Mouse (Mus musculus): Measurements from ENCODE around the gene Gas2l1. TPM values are rescaled to one million over a fixed set of nuclear protein-coding genes. Genes with fewer than 3 reads are reported as not detected.

Gas2l1 gene
- polyA plus RNA-seq, 1 experiment from 2014 or later = 14.1 TPM

DNA sequence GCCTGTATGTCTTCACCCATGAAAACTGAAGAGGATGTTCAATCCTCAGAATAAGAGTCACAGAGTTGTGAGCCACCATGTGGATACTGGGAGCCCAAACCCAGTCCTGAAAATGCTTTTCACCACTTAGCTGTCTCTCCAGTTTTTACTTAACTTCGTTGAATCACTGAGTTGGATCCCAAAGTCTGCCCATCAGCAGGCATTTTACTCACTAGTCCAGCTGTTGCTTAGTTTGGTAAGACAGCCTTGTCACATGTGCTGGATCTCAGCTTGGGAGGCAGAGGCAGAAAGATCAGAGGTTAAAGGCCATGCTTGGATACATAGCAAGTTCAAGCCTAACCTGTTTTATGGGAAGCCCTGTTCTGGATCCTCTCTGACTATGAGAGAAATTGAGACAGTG, 54.9 kb downstream of the Gas2l1 start:
- Histone ChIP-seq H3K27me3 (ENCODE audit: control insufficient read depth, insufficient read depth, low read length) (no peaks in the 10 kb centered on the region), H3K27ac (ENCODE audit: low read length) (no peak overlapping the region), H3K4me2 (ENCODE audit: low read depth, low read length) (no peak overlapping the region), H3K9me3 (replicated peaks; ENCODE audit: control insufficient read depth, low read length) (no peaks in the 10 kb centered on the region), H3K36me3 (ENCODE audit: control insufficient read depth, insufficient read depth, low read length) (0 out of 2 replicates have a peak, but pooled peaks cover 4% of the 10 kb centered on the region), H3K4me3 (replicated peaks; ENCODE audit: low read length) (no peak overlapping the region), H3K9ac (ENCODE audit: low read length) (no peak overlapping the region), H3K4me1 (ENCODE audit: control insufficient read depth, insufficient read depth, low read length) (peaks cover 7% of the 10 kb centered on the region; the same call in 1 of the 2 replicates)
- 84% methylated on average over 1 of the region's 1 CpGs for WGBS
- ATAC-seq (ENCODE audit: insufficient read depth, low FRiP score) = no peak

DNA sequence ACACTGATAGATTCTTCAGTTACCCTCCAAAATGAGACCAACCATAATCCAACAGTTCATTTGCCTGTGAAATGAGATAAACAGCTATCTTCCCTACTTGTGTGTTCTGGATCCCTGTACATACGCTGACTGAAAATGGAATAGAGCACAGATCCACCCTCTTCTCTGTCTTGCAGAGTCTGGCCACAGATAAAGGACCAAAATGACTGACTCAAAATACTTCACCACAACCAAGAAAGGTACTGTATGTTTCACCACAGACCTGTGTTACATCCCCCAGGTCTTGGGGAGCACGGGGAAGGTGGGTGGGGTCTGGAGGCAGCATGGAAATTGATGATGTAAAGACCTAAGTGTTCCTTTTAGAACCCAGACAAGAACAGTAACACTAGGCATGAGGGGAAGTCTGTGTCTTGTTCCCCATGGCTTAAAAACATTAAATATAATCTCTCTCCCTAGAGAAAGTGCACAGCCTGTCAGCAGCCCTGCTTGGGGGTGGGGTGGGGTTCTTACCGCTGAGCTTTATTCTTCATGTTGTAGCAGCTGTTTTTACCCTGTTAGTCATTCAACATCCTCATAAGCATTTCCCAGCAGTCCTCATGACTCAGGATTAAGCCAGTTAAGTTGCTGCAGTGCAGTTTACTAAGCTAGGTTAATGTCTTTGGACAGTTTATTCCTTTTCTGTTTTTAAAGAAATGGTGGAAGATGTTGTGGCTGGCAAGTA, 55.6 kb downstream of the Gas2l1 start:
- Histone ChIP-seq H3K9ac (ENCODE audit: low read length) (no peak overlapping the region), H3K4me1 (ENCODE audit: control insufficient read depth, insufficient read depth, low read length) (peaks cover 7% of the 10 kb centered on the region; the same call in 1 of the 2 replicates), H3K36me3 (ENCODE audit: control insufficient read depth, insufficient read depth, low read length) (0 out of 2 replicates have a peak, but pooled peaks cover 4% of the 10 kb centered on the region), H3K4me2 (ENCODE audit: low read depth, low read length) (no peak overlapping the region), H3K9me3 (replicated peaks; ENCODE audit: control insufficient read depth, low read length) (no peaks in the 10 kb centered on the region), H3K27ac (ENCODE audit: low read length) (no peak overlapping the region; the same call in 1 of the 2 replicates), H3K27me3 (ENCODE audit: control insufficient read depth, insufficient read depth, low read length) (no peaks in the 10 kb centered on the region), H3K4me3 (replicated peaks; ENCODE audit: low read length) (no peak overlapping the region)
- ATAC-seq (ENCODE audit: insufficient read depth, low FRiP score) = no peak
- WGBS = 61% methylated on average over 3 of the region's 3 CpGs

DNA sequence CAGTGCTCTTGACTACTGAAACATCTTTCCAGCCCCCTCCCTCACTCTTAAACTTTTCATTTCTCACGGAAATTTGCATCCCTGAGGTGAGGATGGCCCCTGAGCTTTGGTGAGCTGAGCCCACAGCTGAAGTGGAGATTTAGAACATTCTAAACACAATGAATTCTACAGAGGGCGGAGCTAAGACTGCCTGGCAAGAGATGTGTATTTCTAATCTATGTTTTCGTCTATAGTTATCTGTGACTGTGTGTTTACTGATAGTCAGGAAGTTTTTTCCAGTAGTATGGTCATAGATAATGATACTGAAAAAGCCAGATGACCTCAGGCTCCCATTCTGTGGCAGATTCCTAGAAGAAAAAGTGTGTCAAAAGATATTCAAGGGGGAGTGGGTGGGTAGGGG, 56.3 kb downstream of the Gas2l1 start:
- Histone ChIP-seq H3K36me3 (ENCODE audit: control insufficient read depth, insufficient read depth, low read length) (0 out of 2 replicates have a peak, but pooled peaks cover 4% of the 10 kb centered on the region), H3K27me3 (ENCODE audit: control insufficient read depth, insufficient read depth, low read length) (no peaks in the 10 kb centered on the region), H3K4me2 (ENCODE audit: low read depth, low read length) (no peak overlapping the region), H3K4me1 (ENCODE audit: control insufficient read depth, insufficient read depth, low read length) (peaks cover 7% of the 10 kb centered on the region; the same call in 1 of the 2 replicates), H3K27ac (ENCODE audit: low read length) (no peak overlapping the region), H3K9ac (ENCODE audit: low read length) (no peak overlapping the region), H3K4me3 (replicated peaks; ENCODE audit: low read length) (no peak overlapping the region), H3K9me3 (replicated peaks; ENCODE audit: control insufficient read depth, low read length) (no peaks in the 10 kb centered on the region)
- ATAC-seq (ENCODE audit: insufficient read depth, low FRiP score) = no peak
- 62% methylated on average over 3 of the region's 3 CpGs for WGBS

DNA sequence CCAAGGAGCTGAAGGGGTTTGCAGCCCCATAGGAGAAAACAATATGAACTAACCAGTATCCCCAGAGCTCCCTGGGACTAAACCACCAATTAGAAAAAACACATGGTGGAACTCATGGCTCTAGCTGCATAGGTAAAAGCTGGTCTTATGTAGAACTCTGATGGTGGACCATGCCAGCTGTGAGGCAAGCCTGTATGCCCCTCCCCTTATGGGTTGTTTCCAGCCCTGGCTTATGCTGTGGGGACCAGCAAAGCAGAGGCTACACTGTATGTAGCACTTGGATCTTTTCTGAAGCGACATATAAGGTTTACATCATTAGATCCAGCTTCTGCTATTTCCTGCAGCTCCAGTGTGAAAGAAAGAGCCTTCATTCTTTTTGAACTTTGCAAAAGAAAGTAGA, 57.9 kb downstream of the Gas2l1 start:
- H3K9ac ChIP-seq (ENCODE audit: low read length) = no peak overlapping the region
- H3K27me3 ChIP-seq (ENCODE audit: control insufficient read depth, insufficient read depth, low read length) = no peaks in the 10 kb centered on the region
- no peaks in the 10 kb centered on the region; the same call in 1 of the 2 replicates for H3K36me3 ChIP-seq (ENCODE audit: control insufficient read depth, insufficient read depth, low read length)
- H3K9me3 ChIP-seq (replicated peaks; ENCODE audit: control insufficient read depth, low read length) = no peaks in the 10 kb centered on the region
- H3K27ac ChIP-seq (ENCODE audit: low read length) = no peak overlapping the region
- H3K4me1 ChIP-seq (ENCODE audit: control insufficient read depth, insufficient read depth, low read length) = peaks cover 7% of the 10 kb centered on the region; the same call in 1 of the 2 replicates
- no peak overlapping the region for H3K4me2 ChIP-seq (ENCODE audit: low read depth, low read length)
- no peak for ATAC-seq (ENCODE audit: insufficient read depth, low FRiP score)
- 53% methylated on average over 1 of the region's 1 CpGs for WGBS
- H3K4me3 ChIP-seq (replicated peaks; ENCODE audit: low read length) = no peak overlapping the region

DNA sequence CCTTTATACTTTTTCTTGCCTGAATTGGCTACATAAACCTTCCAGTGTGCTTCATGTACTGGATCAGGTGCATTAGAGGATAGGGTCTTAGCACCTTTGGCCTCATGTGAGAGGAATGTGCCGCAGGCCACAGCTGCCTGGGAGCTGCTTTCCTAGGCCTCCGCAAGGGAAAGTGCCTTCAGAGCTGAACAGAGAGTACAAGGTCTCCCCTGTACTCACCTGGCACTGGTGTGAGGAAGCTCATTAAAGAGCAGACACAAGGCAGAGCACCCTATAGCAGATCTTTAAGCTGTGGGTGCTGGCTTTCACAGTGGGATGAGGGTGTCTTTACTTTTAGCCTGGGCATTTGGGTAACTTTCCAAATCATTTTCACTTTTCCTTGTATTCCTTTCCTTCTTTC, 59.6 kb downstream of the Gas2l1 start:
- H3K27ac ChIP-seq (ENCODE audit: low read length) = no peak overlapping the region
- 85% methylated on average over 2 of the region's 2 CpGs for WGBS

More for the DNA sequence above, 59.6 kb downstream of the Gas2l1 start:
- no peak overlapping the region for H3K9ac ChIP-seq (ENCODE audit: low read length)
- no peak overlapping the region for H3K4me3 ChIP-seq (replicated peaks; ENCODE audit: low read length)
- H3K9me3 ChIP-seq (replicated peaks; ENCODE audit: control insufficient read depth, low read length) = no peaks in the 10 kb centered on the region
- H3K36me3 ChIP-seq (ENCODE audit: control insufficient read depth, insufficient read depth, low read length) = no peaks in the 10 kb centered on the region; the same call in 1 of the 2 replicates
- peaks cover 7% of the 10 kb centered on the region; the same call in 1 of the 2 replicates for H3K4me1 ChIP-seq (ENCODE audit: control insufficient read depth, insufficient read depth, low read length)
- no peak for ATAC-seq (ENCODE audit: insufficient read depth, low FRiP score)
- H3K27me3 ChIP-seq (ENCODE audit: control insufficient read depth, insufficient read depth, low read length) = no peaks in the 10 kb centered on the region
- no peak overlapping the region for H3K4me2 ChIP-seq (ENCODE audit: low read depth, low read length)

Small RNA genes lying within 50 kb of the gene (microRNA-seq; reads per million reads assigned to microRNA genes)
- not detected for gene Gm47296

Other genes with a start within 250 kb of the Gas2l1 start
- 39.6 and 43.4 TPM in 2 replicates for gene Nf2, start 215.8 kb downstream of the Gas2l1 start, polyA plus RNA-seq (2015; fragmentation: Nextera tagmentation; extraction: Ambion mirVana)
- 53.4 and 57.0 TPM in 2 replicates for gene Nipsnap1, start 191.4 kb downstream of the Gas2l1 start, polyA plus RNA-seq (2015; fragmentation: Nextera tagmentation; extraction: Ambion mirVana)
- 29.8 and 30.3 TPM in 2 replicates for gene Thoc5, start 170.0 kb downstream of the Gas2l1 start, polyA plus RNA-seq (2015; fragmentation: Nextera tagmentation; extraction: Ambion mirVana)
- gene Nefh, start 117.3 kb downstream of the Gas2l1 start, polyA plus RNA-seq (2015; fragmentation: Nextera tagmentation; extraction: Ambion mirVana) = 0.30 and 0.45 TPM in 2 replicates
- 64.7 and 79.1 TPM in 2 replicates for gene Ap1b1, start 78.5 kb downstream of the Gas2l1 start, polyA plus RNA-seq (2015; fragmentation: Nextera tagmentation; extraction: Ambion mirVana)
- 0.49 and 1.8 TPM in 2 replicates for gene Rasl10a, start 7.2 kb downstream of the Gas2l1 start, polyA plus RNA-seq (2015; fragmentation: Nextera tagmentation; extraction: Ambion mirVana)
- gene Rhbdd3, start 33.6 kb upstream of the Gas2l1 start, polyA plus RNA-seq (2015; fragmentation: Nextera tagmentation; extraction: Ambion mirVana) = 24.8 and 25.2 TPM in 2 replicates
- 530 and 537 TPM in 2 replicates for gene Ewsr1, start 33.9 kb upstream of the Gas2l1 start, polyA plus RNA-seq (2015; fragmentation: Nextera tagmentation; extraction: Ambion mirVana)
- gene Emid1, start 86.9 kb upstream of the Gas2l1 start, polyA plus RNA-seq (2015; fragmentation: Nextera tagmentation; extraction: Ambion mirVana) = 59.1 and 60.4 TPM in 2 replicates
- 24.0 and 26.2 TPM in 2 replicates for gene Kremen1, start 196.2 kb upstream of the Gas2l1 start, polyA plus RNA-seq (2015; fragmentation: Nextera tagmentation; extraction: Ambion mirVana)

Measured in stomach, embryonic 16.5 days (tissue).